Mouse (Mus musculus): ENCODE results near the gene Pax5. TPM values are rescaled to one million over a fixed set of nuclear protein-coding genes. Genes with fewer than 3 reads are reported as not detected.

Pax5 gene
- polyA plus RNA-seq (2012; rRNA removed; ENCODE audit: low replicate concordance) = 0.12 and 2.5 TPM in 2 replicates

GRCm38 (mm10) chr4:44709740-44710700, at the start of gene Pax5:
Gene Pax5, minus strand, starts transcription at chr4:44710487.

DNA sequence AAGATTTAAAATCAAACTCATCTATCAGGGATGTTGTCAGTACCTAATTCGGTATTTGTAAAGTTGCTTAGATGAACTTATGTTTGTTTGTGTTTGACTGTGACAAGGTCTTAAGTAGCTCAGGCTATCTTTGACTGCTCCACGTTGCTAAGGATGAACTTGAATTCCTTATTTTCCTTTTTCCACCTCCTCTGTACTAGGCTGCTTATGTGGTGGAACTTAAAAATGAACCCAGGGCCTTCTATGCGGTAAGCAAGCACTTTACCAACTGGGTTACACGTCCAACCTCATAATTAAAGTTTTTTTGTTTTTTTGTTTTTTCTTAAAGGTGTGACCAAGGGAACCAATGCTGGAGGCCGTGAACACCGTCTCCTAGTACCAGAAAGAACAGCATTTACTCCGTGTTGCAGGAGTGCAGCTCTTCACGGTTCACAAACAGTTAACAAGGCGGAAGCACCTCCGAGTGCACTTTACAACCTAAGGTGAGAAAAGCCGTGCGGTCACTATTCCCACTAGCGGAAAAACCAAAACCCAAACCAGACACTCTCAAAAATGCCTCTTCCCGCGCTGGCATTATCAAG, 45.4 kb upstream of the Pax5 start, which contains the start of gene Zcchc7:
Gene Zcchc7 (plus strand): TSS at position 325 of the 581 bp plus-strand sequence.

Other genes starting within 250 kb of the Pax5 start
- gene Zcchc7, start 45.4 kb upstream of the Pax5 start, polyA plus RNA-seq (2012; rRNA removed; ENCODE audit: low replicate concordance) = 1.3 and 3.3 TPM in 2 replicates

All from duodenum, adult 2 months (tissue).